Mouse (Mus musculus) limb, embryonic 10.5 days (tissue): ENCODE results near the gene Tcirg1. TPM values are rescaled to one million over a fixed set of nuclear protein-coding genes. Genes with fewer than 3 reads are reported as not detected.
A peak's percentile ranks its signal among the peaks of the same experiment; 100 is the strongest.

Experiments used
- DNase-seq: peaks from one replicate; pipeline ENCODE4 v3.0.0-alpha.2; 2017; ENCODE audit warnings: low spot score
- H3K27ac ChIP-seq: fragments of 300-500 bp; sonication (generic); 2 replicates; pipeline ENCODE4 v1.5.1; 2016; ENCODE audit warnings: mild to moderate bottlenecking
- H3K27me3 ChIP-seq: fragments of 300-500 bp; sonication (generic); 2 replicates; pipeline ENCODE4 v1.6.1; 2016; ENCODE audit warnings: low read depth, mild to moderate bottlenecking; ENCODE audit not compliant: poor library complexity, severe bottlenecking
- H3K36me3 ChIP-seq: fragments of 300-500 bp; sonication (generic); 2 replicates; pipeline ENCODE4 v1.6.1; 2016; ENCODE audit warnings: mild to moderate bottlenecking, moderate library complexity
- H3K4me1 ChIP-seq: fragments of 300-500 bp; sonication (generic); 2 replicates; pipeline ENCODE4 v1.6.1; 2016
- H3K4me3 ChIP-seq: fragments of 300-500 bp; sonication (generic); 2 replicates; pipeline ENCODE4 v1.5.1; 2016; ENCODE audit warnings: mild to moderate bottlenecking, moderate library complexity
- H3K9me3 ChIP-seq: fragments of 300-500 bp; sonication (generic); replicated peaks from 2 replicates; pipeline ENCODE4 v1.6.1; 2016; ENCODE audit warnings: mild to moderate bottlenecking
- WGBS: fragments of 180-500 bp; shearing (Covaris S2); methylation state at CpG from one replicate; pipeline ENCODE4 v1.1.7; 2016; 5-methylcytosine and 5-hydroxymethylcytosine counted together
- polyA plus RNA-seq: library from polyadenylated mRNA; unstranded; fragments of >200 nt; fragmentation: Nextera tagmentation; extraction: Ambion mirVana; gene quantifications from 2 replicates; pipeline ENCODE4 v1.2.1, GENCODE M21; 2016

Gene Tcirg1
- polyA plus RNA-seq, 1 experiment from 2014 or later = 39.4 TPM

DNA sequence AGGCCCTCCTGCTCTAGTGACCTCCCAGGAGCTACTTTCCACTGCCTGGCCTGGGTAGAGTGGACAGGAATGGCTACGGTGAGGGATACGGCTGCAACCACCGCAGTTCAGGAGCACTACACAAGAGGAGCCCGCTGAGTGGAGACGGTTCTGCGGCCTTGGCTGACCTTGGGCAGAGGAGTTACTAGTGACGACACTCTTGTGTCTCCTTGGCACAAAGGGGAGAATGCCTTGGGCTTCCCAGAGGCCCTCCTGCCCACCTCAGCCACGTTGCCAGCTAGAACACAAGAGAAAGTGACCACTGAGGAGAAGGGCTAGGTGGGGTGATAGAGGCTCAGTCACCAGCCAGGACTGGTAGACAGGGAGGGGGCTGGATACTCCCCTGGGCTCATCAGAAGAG is 17.3 kb upstream of the Tcirg1 start:
- 84% methylated on average over 8 of the region's 8 CpGs for WGBS
- no peak overlapping the region for H3K4me3 ChIP-seq
- peak overlapping the region; percentile 44; the same call in 1 of the 2 replicates for H3K27ac ChIP-seq
- peaks cover 13% of the 10 kb centered on the region for H3K4me1 ChIP-seq
- no peaks in the 10 kb centered on the region for H3K36me3 ChIP-seq
- no peaks in the 10 kb centered on the region for H3K9me3 ChIP-seq
- DNase-seq = no peak
- H3K27me3 ChIP-seq = no peaks in the 10 kb centered on the region

DNA sequence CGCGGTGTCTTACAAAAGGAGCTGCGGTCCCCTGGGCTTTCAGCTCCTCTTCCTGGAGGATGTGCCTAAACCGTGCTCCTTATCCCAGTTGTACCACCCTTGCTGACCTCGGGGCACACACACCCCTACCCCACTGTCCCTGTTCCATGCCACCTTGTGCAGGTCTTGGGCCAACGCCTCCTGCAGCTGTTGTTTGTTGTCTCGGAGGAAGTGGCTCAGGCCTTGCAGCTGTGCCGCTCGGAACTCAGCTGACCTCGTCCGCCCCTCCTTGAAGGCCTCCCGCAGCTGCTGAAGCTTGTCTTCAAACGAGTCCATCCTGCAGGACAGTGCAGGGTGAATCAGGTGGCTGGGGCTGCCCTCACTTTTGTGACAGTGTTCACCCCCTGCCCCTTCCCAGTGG is 16.7 kb upstream of the Tcirg1 start:
- peaks cover 9% of the 10 kb centered on the region; the same call in 1 of the 2 replicates for H3K4me1 ChIP-seq
- peak overlapping the region; percentile 44; the same call in 1 of the 2 replicates for H3K27ac ChIP-seq
- no peaks in the 10 kb centered on the region for H3K36me3 ChIP-seq
- H3K27me3 ChIP-seq = no peaks in the 10 kb centered on the region
- 60% methylated on average over 13 of the region's 13 CpGs for WGBS
- H3K9me3 ChIP-seq = no peaks in the 10 kb centered on the region
- no peak for DNase-seq
- H3K4me3 ChIP-seq = no peak overlapping the region

DNA sequence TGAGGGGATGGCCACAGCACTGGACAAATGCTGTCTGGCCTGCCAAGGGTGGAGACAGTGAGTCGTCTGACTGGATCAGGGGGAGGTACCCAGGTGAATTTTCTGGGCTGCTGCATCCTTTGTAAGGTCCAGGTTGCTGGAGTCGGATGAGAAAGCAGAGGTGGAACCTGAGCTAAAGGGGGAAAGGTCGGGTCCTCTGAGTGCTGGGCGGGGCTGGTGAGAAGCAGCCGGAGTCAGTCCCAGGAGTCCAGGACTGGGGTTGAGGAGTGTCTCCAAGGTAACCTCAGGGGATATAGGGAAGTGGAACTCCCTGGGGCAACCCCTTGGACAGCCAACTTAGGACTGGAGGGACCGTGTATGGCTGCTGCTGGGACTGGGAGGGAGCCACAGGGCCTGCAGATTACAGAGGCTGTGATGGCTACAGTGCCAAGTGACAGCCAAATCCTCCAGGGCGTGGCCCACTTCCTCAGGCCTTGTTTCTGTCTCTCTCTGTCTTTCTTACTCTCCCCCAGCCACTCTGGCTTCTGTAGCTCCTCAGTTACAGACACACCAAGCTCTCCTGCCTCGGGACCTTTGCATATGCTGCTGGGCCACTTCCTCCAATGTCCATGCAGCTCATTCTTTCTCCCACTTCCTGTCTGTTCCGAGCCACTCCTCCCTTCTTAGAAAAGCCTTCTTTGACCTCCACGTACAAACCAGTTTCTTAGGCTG is 15.9 kb upstream of the Tcirg1 start:
- no peaks in the 10 kb centered on the region for H3K9me3 ChIP-seq
- H3K36me3 ChIP-seq = no peaks in the 10 kb centered on the region
- no peak for DNase-seq
- H3K4me1 ChIP-seq = peaks cover 9% of the 10 kb centered on the region; the same call in 1 of the 2 replicates
- peak overlapping the region; percentile 14; the same call in 1 of the 2 replicates for H3K27ac ChIP-seq
- no peaks in the 10 kb centered on the region for H3K27me3 ChIP-seq
- no peak overlapping the region for H3K4me3 ChIP-seq
- WGBS = 62% methylated on average over 10 of the region's 10 CpGs

- Histone ChIP-seq H3K27me3 (no peaks in the 10 kb centered on the region), H3K27ac (no peak overlapping the region), H3K36me3 (no peaks in the 10 kb centered on the region), H3K4me1 (peaks cover 9% of the 10 kb centered on the region; the same call in 1 of the 2 replicates), H3K4me3 (no peak overlapping the region), H3K9me3 (no peaks in the 10 kb centered on the region)
- DNase-seq = no peak
These were observed 13.0 kb upstream of the Tcirg1 start for GRCm38 (mm10) chr19:3919928-3920327.

DNA sequence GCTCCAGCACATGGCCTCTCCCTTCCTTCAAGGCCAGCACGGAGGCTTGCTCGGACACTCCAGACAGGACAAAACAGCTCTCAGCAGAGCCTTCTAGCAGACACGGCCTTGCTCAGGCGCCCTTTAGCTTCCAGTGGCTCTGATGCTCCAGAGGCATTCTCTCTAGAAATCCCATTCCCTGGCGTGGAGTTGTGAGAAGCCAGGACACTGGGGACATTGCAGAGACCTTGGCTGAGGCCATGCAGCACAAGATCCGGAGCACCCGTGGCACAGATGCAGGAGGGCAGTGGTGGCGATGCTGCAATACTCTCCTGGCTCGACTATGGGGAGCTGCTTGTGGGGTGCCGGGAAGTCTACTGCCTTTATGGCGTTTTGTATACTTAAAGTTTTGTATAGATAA is 9.8 kb upstream of the Tcirg1 start:
- DNase-seq = no peak
- WGBS = 82% methylated on average over 11 of the region's 11 CpGs
- Histone ChIP-seq H3K9me3 (no peaks in the 10 kb centered on the region), H3K4me3 (no peak overlapping the region), H3K4me1 (peaks cover 19% of the 10 kb centered on the region), H3K27ac (no peak overlapping the region), H3K36me3 (no peaks in the 10 kb centered on the region), H3K27me3 (no peaks in the 10 kb centered on the region)

- Histone ChIP-seq H3K36me3 (peaks cover 20% of the 10 kb centered on the region), H3K9me3 (no peaks in the 10 kb centered on the region), H3K4me3 (no peak overlapping the region), H3K27me3 (no peaks in the 10 kb centered on the region), H3K4me1 (peaks cover 23% of the 10 kb centered on the region), H3K27ac (no peak overlapping the region)
- WGBS = 91% methylated on average over 5 of the region's 5 CpGs
- DNase-seq = no peak
These were observed 7.6 kb upstream of the Tcirg1 start for GRCm38 (mm10) chr19:3914535-3914934.

- H3K27ac ChIP-seq = peak overlapping the region; percentile 88
- no peaks in the 10 kb centered on the region for H3K9me3 ChIP-seq
- H3K4me3 ChIP-seq = peak overlapping the region; percentile 59
- no peaks in the 10 kb centered on the region for H3K27me3 ChIP-seq
- 87% methylated on average over 8 of the region's 8 CpGs for WGBS
- no peak for DNase-seq
- H3K36me3 ChIP-seq = peaks cover 29% of the 10 kb centered on the region
- peaks cover 23% of the 10 kb centered on the region for H3K4me1 ChIP-seq
These were observed 6.8 kb upstream of the Tcirg1 start for GRCm38 (mm10) chr19:3913692-3914091.

- DNase-seq = peak; percentile 88
- Histone ChIP-seq H3K4me3 (peak within 1 kb of the TSS; percentile 59), H3K27me3 (no peaks in the 10 kb centered on the region), H3K27ac (peak within 1 kb of the TSS; percentile 88), H3K4me1 (peaks cover 26% of the 10 kb centered on the region), H3K9me3 (no peaks in the 10 kb centered on the region), H3K36me3 (peaks cover 39% of the 10 kb centered on the region)
- WGBS = under 1% methylated on average over 43 of the region's 43 CpGs
These were observed 5.6 kb upstream of the Tcirg1 start, which contains the start of gene Ndufs8 for GRCm38 (mm10) chr19:3912337-3913204. Ndufs8 (minus strand) TSS chr19:3912774.

DNA sequence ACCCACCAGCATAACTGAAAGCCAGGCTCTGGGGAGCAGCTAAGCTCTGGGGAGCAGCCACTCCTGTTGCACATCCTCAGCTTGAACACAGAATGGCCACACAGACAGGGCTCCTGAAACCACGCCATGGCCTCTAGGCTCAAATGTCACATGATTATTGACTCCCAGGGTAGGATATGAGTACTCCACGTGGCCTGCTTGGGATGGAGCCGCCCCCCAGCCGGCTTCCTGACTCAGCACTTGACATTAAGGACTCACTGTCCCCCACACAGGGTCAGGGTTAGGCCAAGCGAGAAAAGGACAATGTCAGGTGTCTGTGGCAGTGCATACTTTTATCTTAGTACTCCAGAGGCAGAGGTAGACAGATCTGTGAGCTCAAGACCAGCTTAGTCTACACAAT is 3.3 kb upstream of the Tcirg1 start:
- peaks cover 50% of the 10 kb centered on the region for H3K4me1 ChIP-seq
- WGBS = 89% methylated on average over 5 of the region's 5 CpGs
- H3K9me3 ChIP-seq = no peaks in the 10 kb centered on the region

GRCm38 (mm10) chr19:3907876-3908660 is 1.1 kb upstream of the Tcirg1 start:
- no peak for DNase-seq
- Histone ChIP-seq H3K27ac (no peak overlapping the region; the same call in 1 of the 2 replicates), H3K36me3 (peaks cover 51% of the 10 kb centered on the region), H3K4me1 (peaks cover 51% of the 10 kb centered on the region), H3K9me3 (no peaks in the 10 kb centered on the region), H3K4me3 (peak overlapping the region; percentile 58; the same call in 1 of the 2 replicates), H3K27me3 (no peaks in the 10 kb centered on the region)
- WGBS = 84% methylated on average over 8 of the region's 8 CpGs

More for the DNA sequence above, 3.3 kb upstream of the Tcirg1 start:
- Histone ChIP-seq H3K27me3 (no peaks in the 10 kb centered on the region), H3K4me3 (no peak overlapping the region), H3K27ac (no peak overlapping the region), H3K36me3 (peaks cover 39% of the 10 kb centered on the region)
- DNase-seq = no peak

GRCm38 (mm10) chr19:3906326-3906725 is 607 bp downstream of the Tcirg1 start:
- no peak for DNase-seq
- peaks cover 66% of the 10 kb centered on the region for H3K36me3 ChIP-seq
- WGBS = 39% methylated on average over 10 of the region's 10 CpGs

DNA sequence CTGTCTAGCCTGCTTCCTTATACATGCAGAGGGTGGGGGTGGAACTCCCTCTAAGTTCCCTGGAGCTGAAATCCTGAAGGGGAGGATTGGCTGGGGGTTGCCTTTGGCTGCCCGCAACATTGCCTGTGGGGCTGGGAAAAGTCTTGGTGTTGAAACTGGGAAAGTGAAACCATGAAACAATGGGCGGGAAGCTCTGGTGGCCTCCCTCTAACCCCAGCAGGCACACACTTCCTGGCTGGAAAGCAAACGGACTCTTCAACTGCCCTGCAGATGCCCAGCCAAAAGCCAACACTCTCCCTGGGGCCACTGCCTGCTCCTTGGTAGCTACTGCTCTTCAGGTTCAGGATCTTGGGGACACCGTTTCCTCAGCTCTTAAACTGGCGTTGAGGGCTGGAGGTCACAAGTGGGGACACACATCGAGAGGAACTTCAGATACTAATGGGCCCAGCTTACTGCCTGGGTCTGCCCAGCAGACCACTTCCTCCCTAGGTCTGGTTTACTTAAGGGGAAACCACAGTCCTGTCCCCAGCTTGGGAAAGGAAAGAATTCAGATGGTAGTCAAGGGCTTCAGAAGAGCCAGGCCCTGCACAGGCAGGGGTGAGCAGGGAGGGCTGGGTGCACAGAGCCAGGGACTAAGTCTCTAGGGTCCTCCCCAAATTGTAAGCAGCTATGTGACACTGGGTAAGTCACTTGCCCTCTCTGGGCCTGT is 1.5 kb downstream of the Tcirg1 start:
- Histone ChIP-seq H3K27me3 (no peaks in the 10 kb centered on the region), H3K4me3 (peak overlapping the region; percentile 58), H3K9me3 (no peaks in the 10 kb centered on the region), H3K4me1 (peaks cover 42% of the 10 kb centered on the region), H3K27ac (peak overlapping the region; percentile 86), H3K36me3 (peaks cover 57% of the 10 kb centered on the region)
- DNase-seq = peak; percentile 56
- WGBS = 34% methylated on average over 6 of the region's 6 CpGs

More at GRCm38 (mm10) chr19:3906326-3906725, 607 bp downstream of the Tcirg1 start:
- Histone ChIP-seq H3K4me3 (peak overlapping the region; percentile 58), H3K27me3 (no peaks in the 10 kb centered on the region), H3K27ac (peak overlapping the region; percentile 86), H3K4me1 (peaks cover 42% of the 10 kb centered on the region), H3K9me3 (no peaks in the 10 kb centered on the region)
